Mouse (Mus musculus) hindbrain, embryonic 15.5 days (tissue): ENCODE results near the gene Art4. TPM values are rescaled to one million over a fixed set of nuclear protein-coding genes. Genes with fewer than 3 reads are reported as not detected.

Experiments
- ATAC-seq: fragments of 200-750 bp; cut with Nextera tagmentation; 2 replicates; pipeline ENCODE4 v1.8.0; 2017; ENCODE audit warnings: low read depth, moderate number of reproducible peaks, moderate TSS enrichment; ENCODE audit not compliant: low FRiP score
- H3K27ac ChIP-seq: fragments of 300-500 bp; sonication (generic); replicated peaks from 2 replicates; pipeline ENCODE4 v1.5.1; 2015; ENCODE audit warnings: mild to moderate bottlenecking, inconsistent platforms
- H3K27me3 ChIP-seq: fragments of 300-500 bp; sonication (generic); 2 replicates; pipeline ENCODE4 v1.6.1; 2015; ENCODE audit warnings: control low read depth, inconsistent platforms
- H3K36me3 ChIP-seq: fragments of 300-500 bp; sonication (generic); 2 replicates; pipeline ENCODE4 v1.6.1; 2015; ENCODE audit warnings: control low read depth, inconsistent platforms
- H3K4me1 ChIP-seq: fragments of 300-500 bp; sonication (generic); replicated peaks from 2 replicates; pipeline ENCODE4 v1.6.1; 2015; ENCODE audit warnings: control low read depth, inconsistent platforms
- H3K4me2 ChIP-seq: fragments of 300-500 bp; sonication (generic); 2 replicates; pipeline ENCODE4 v1.6.1; 2015; ENCODE audit warnings: moderate library complexity, mild to moderate bottlenecking, inconsistent platforms
- H3K4me3 ChIP-seq: fragments of 300-500 bp; sonication (generic); 2 replicates; pipeline ENCODE4 v1.5.1; 2015; ENCODE audit warnings: mild to moderate bottlenecking, inconsistent platforms
- H3K9ac ChIP-seq: fragments of 300-500 bp; sonication (generic); 2 replicates; pipeline ENCODE4 v1.6.1; 2015; ENCODE audit warnings: inconsistent platforms
- H3K9me3 ChIP-seq: fragments of 300-500 bp; sonication (generic); 2 replicates; pipeline ENCODE4 v1.6.1; 2016; ENCODE audit warnings: control low read depth, inconsistent platforms
- WGBS: fragments of 180-500 bp; shearing (Covaris S2); methylation state at CpG from one replicate; pipeline ENCODE4 v1.1.7; 2015; 5-methylcytosine and 5-hydroxymethylcytosine counted together
- microRNA-seq: library from miRNA; unstranded; fragments of <30 nt; microRNA quantifications from one replicate; pipeline ENCODE4, GENCODE M21; 2016
- polyA plus RNA-seq: library from polyadenylated mRNA; unstranded; fragments of >200 nt; fragmentation: Nextera tagmentation; extraction: Ambion mirVana; gene quantifications from 2 replicates; pipeline ENCODE4 v1.2.1, GENCODE M21; 2015

The Art4 gene
- polyA plus RNA-seq, 1 experiment from 2014 or later: 0.09 TPM

- H3K4me3 ChIP-seq: peak overlapping the region; percentile 77
- H3K27me3 ChIP-seq: no peaks in the 10 kb centered on the region
- WGBS: 33% methylated on average over 9 of the region's 9 CpGs
- H3K9me3 ChIP-seq: no peaks in the 10 kb centered on the region
- ATAC-seq: no peak
- peak overlapping the region; percentile 23 for H3K9ac ChIP-seq
- peaks cover 36% of the 10 kb centered on the region for H3K4me1 ChIP-seq
- peak overlapping the region; percentile 75 for H3K4me2 ChIP-seq
- no peaks in the 10 kb centered on the region for H3K36me3 ChIP-seq
- peak overlapping the region; percentile 100 for H3K27ac ChIP-seq
These were observed 52.7 kb downstream of the Art4 start for GRCm38 (mm10) chr6:136804705-136805408.

GRCm38 (mm10) chr6:136803739-136804633 is 53.5 kb downstream of the Art4 start, which contains the start of gene Hist4h4:
Hist4h4 (minus strand) TSS chr6:136804415.
- Histone ChIP-seq H3K27ac (peak within 1 kb of the TSS; percentile 100), H3K4me3 (peak within 1 kb of the TSS; percentile 77), H3K27me3 (no peaks in the 10 kb centered on the region), H3K9ac (peak within 1 kb of the TSS; percentile 93), H3K4me2 (peak within 1 kb of the TSS; percentile 75), H3K36me3 (no peaks in the 10 kb centered on the region), H3K9me3 (no peaks in the 10 kb centered on the region), H3K4me1 (peaks cover 27% of the 10 kb centered on the region)
- ATAC-seq: peak; percentile 76
- under 1% methylated on average over 50 of the region's 50 CpGs for WGBS

- H3K9me3 ChIP-seq: no peaks in the 10 kb centered on the region
- H3K9ac ChIP-seq: peak overlapping the region; percentile 93
- WGBS: 27% methylated on average over 12 of the region's 12 CpGs
- H3K4me1 ChIP-seq: peaks cover 23% of the 10 kb centered on the region
- peak overlapping the region; percentile 75 for H3K4me2 ChIP-seq
- H3K27ac ChIP-seq: peak overlapping the region; percentile 100
- no peaks in the 10 kb centered on the region for H3K27me3 ChIP-seq
- H3K36me3 ChIP-seq: no peaks in the 10 kb centered on the region
- peak overlapping the region; percentile 77 for H3K4me3 ChIP-seq
- ATAC-seq: no peak
These were observed 54.3 kb downstream of the Art4 start for GRCm38 (mm10) chr6:136803093-136803738.

GRCm38 (mm10) chr6:136801274-136801673 is 56.3 kb downstream of the Art4 start:
- no peak for ATAC-seq
- Histone ChIP-seq H3K36me3 (no peaks in the 10 kb centered on the region), H3K27me3 (no peaks in the 10 kb centered on the region), H3K9ac (no peak overlapping the region), H3K4me2 (no peak overlapping the region), H3K4me1 (peaks cover 17% of the 10 kb centered on the region), H3K27ac (no peak overlapping the region), H3K4me3 (no peak overlapping the region), H3K9me3 (no peaks in the 10 kb centered on the region)
- WGBS: 86% methylated on average over 6 of the region's 6 CpGs

- no peaks in the 10 kb centered on the region for H3K27me3 ChIP-seq
These were observed 56.8 kb downstream of the Art4 start for GRCm38 (mm10) chr6:136800710-136801109.

More at GRCm38 (mm10) chr6:136800710-136801109, 56.8 kb downstream of the Art4 start:
- 92% methylated on average over 8 of the region's 8 CpGs for WGBS
- Histone ChIP-seq H3K9ac (no peak overlapping the region), H3K4me2 (no peak overlapping the region), H3K36me3 (no peaks in the 10 kb centered on the region), H3K9me3 (no peaks in the 10 kb centered on the region), H3K4me1 (peaks cover 17% of the 10 kb centered on the region), H3K27ac (no peak overlapping the region), H3K4me3 (no peak overlapping the region)
- ATAC-seq: no peak

Small RNA genes within 50 kb of the gene (microRNA-seq; reads per million reads assigned to microRNA genes)
- gene Gm44364: not detected

Other genes starting within 250 kb of the Art4 start
- gene Plbd1, start 195.8 kb downstream of the Art4 start, polyA plus RNA-seq: 1.3 and 1.5 TPM in 2 replicates
- gene Gucy2c, start 76.0 kb downstream of the Art4 start, polyA plus RNA-seq: 0.17 and 0.22 TPM in 2 replicates
- 0.43 and 0.52 TPM in 2 replicates for gene Hist4h4, start 53.3 kb downstream of the Art4 start, polyA plus RNA-seq
- gene H2afj, start 49.5 kb downstream of the Art4 start, polyA plus RNA-seq: 106 and 109 TPM in 2 replicates
- 1.2 and 1.3 TPM in 2 replicates for gene BC049715, start 30.1 kb downstream of the Art4 start, polyA plus RNA-seq
- gene Wbp11, start 29.5 kb downstream of the Art4 start, polyA plus RNA-seq: 72.3 and 78.4 TPM in 2 replicates
- 1.4 and 1.8 TPM in 2 replicates for gene Smco3, start 22.3 kb downstream of the Art4 start, polyA plus RNA-seq
- 12.2 and 21.3 TPM in 2 replicates for gene Mgp, start 18.1 kb upstream of the Art4 start, polyA plus RNA-seq
- gene Erp27, start 64.4 kb upstream of the Art4 start, polyA plus RNA-seq: not detected in 2 replicates
- gene Pde6h, start 66.1 kb upstream of the Art4 start, polyA plus RNA-seq: 0.07 and 1.1 TPM in 2 replicates
- 14.0 and 16.7 TPM in 2 replicates for gene Arhgdib, start 84.2 kb upstream of the Art4 start, polyA plus RNA-seq